Mouse (Mus musculus) thymus, adult 2 months (tissue): Measurements from ENCODE around the gene Morn3.

ENCODE experiments used
- CTCF ChIP-seq: fragments of 200-500 bp; IDR thresholded peaks from 2 replicates; pipeline ENCODE4 v1.5.1; 2012; ENCODE audit warnings: mild to moderate bottlenecking, control low read depth, low read length, moderate library complexity, borderline replicate concordance; ENCODE audit not compliant: control insufficient read depth, poor library complexity, insufficient read depth; ENCODE audit errors: extremely low read depth
- POLR2A ChIP-seq: fragments of 200-500 bp; IDR thresholded peaks from 2 replicates; pipeline ENCODE4 v1.6.1; 2012; ENCODE audit warnings: mild to moderate bottlenecking, low read length, control low read depth, moderate library complexity; ENCODE audit not compliant: control insufficient read depth, poor library complexity, insufficient read depth; ENCODE audit errors: extremely low read depth

DNA sequence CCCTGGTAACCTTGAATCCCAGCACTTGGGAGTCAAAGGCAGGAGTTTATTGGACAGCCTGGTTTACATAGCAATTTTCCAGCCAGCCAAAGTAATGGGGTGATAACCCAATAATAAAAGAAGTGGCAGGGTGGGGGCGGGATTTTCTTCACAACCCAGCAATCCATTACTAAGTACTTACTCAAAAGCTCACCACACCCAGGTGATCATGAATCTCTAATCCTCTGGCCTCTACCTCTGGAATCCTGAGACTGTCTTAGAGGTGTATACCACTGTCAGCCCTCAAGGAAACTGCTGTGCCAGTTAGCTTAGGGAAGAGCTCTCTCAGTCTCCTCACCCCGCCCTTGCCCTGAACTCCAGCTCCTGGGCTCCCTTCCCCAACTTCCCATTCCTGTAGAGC lies 39.7 kb upstream of the Morn3 start:
- TF ChIP-seq CTCF (no peak), POLR2A (no peak)
